Mouse (Mus musculus): Measurements from ENCODE around the gene Rnf220.

DNA sequence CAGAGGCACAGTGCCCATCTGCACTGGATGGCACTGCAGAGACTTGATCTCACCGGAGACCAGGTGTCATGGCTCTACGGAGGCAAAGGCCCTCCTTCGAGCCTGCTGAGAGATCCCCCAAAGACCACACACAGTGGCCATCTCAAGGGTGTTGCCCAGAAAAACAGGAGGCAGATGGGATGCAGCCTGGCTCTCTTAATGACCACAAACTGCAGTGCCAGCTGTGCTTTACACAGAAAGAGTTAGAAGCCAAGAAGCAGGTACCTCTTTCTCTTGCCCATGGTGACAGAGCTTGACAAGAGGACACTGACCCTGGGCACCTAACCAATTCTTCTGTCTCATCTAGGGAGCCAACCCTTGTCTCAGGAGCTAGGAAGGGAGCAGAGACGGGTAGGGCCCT, 212.5 kb downstream of the Rnf220 start:
- no peak for TF ChIP-seq CTCF (IDR thresholded peaks at IDR 0.05)
- TF ChIP-seq EP300 (IDR thresholded peaks at IDR 0.05), result no peak

All from lung, postnatal 0 days (tissue).